Mouse (Mus musculus) layer of hippocampus, postnatal 14 days (tissue): ENCODE data around the gene Abcb9. TPM values are rescaled to one million over a fixed set of nuclear protein-coding genes. Genes with fewer than 3 reads are reported as not detected.
"Not testable (repeated sequence)": the region's sequence is repeated elsewhere in the genome, so short reads cannot be mapped to it uniquely, and the experiment has no call there.

ENCODE experiments used
- DNase-seq, 2 experiments: peaks; one replicate each; pipeline ENCODE4 v3.0.0; 2021 to 2022; ENCODE audit warnings: low spot score in 2 of 2, mixed read lengths in 1 of 2
- total RNA-seq, 2 experiments: library from RNA; stranded (reverse); gene quantifications; 2 replicates each; pipeline ENCODE4 v1.2.3; 2021

The Abcb9 gene
- total RNA-seq, 2 experiments from 2014 or later, result 29.3 to 33.3 TPM

- DNase-seq, result no peak
Measured at GRCm38 (mm10) chr5:124062037-124062824, 33.4 kb downstream of the Abcb9 start.

GRCm38 (mm10) chr5:124059677-124060076, 35.9 kb downstream of the Abcb9 start:
- no peak for DNase-seq

GRCm38 (mm10) chr5:124058749-124059148, 36.8 kb downstream of the Abcb9 start:
- no peak for DNase-seq

- no peak for DNase-seq
Measured at GRCm38 (mm10) chr5:124056956-124057355, 38.6 kb downstream of the Abcb9 start.

- DNase-seq, result no peak
Measured at GRCm38 (mm10) chr5:124056219-124056618, 39.4 kb downstream of the Abcb9 start.

GRCm38 (mm10) chr5:124052641-124053040, 43.0 kb downstream of the Abcb9 start:
- DNase-seq, result not testable (repeated sequence)

GRCm38 (mm10) chr5:124051899-124052491, 43.6 kb downstream of the Abcb9 start:
- DNase-seq, result no peak

- no peak for DNase-seq
Measured at GRCm38 (mm10) chr5:124050095-124051050, 45.2 kb downstream of the Abcb9 start.

GRCm38 (mm10) chr5:124049249-124050045, 46.2 kb downstream of the Abcb9 start:
- DNase-seq, result no peak

- no peak for DNase-seq
Measured at GRCm38 (mm10) chr5:124046741-124047401, 48.7 kb downstream of the Abcb9 start.

- peak in 1 of 2 experiments; percentile 75 for DNase-seq
Measured at GRCm38 (mm10) chr5:124045453-124046010, 50.1 kb downstream of the Abcb9 start.

GRCm38 (mm10) chr5:124043999-124044398, 51.6 kb downstream of the Abcb9 start:
- no peak for DNase-seq

- DNase-seq, result peak; percentile 87 to 91
Measured at GRCm38 (mm10) chr5:124043212-124043978, 52.2 kb downstream of the Abcb9 start.

GRCm38 (mm10) chr5:124041097-124041496, 54.5 kb downstream of the Abcb9 start:
- DNase-seq, result no peak

- DNase-seq, result no peak
Measured at GRCm38 (mm10) chr5:124039602-124040001, 56.0 kb downstream of the Abcb9 start.

GRCm38 (mm10) chr5:124036836-124037235, 58.8 kb downstream of the Abcb9 start:
- DNase-seq, result no peak

- no peak for DNase-seq
Measured at GRCm38 (mm10) chr5:124036341-124036740, 59.3 kb downstream of the Abcb9 start.

- DNase-seq, result no peak
Measured at GRCm38 (mm10) chr5:124035806-124036205, 59.8 kb downstream of the Abcb9 start.

GRCm38 (mm10) chr5:124035406-124035805, 60.2 kb downstream of the Abcb9 start:
- no peak for DNase-seq
